Mouse (Mus musculus) kidney, adult 2 months (tissue): ENCODE measurements at regions not wholly inside any gene's neighbourhood (a gene's known extent, or its start where the extent isn't known, plus 50 kb on each side); places are given as distances from the start of the nearest gene placed in this dataset.

Experiments
- CTCF ChIP-seq: fragments of 200-500 bp; conservative IDR thresholded peaks from 2 replicates; pipeline ENCODE4 v1.5.1; 2011; ENCODE audit warnings: low read depth, mild to moderate bottlenecking, control low read depth, low read length, moderate library complexity, mixed read lengths; ENCODE audit not compliant: insufficient read depth, insufficient read length
- POLR2A ChIP-seq: fragments of 200-500 bp; IDR thresholded peaks from one replicate; pipeline ENCODE4 v1.6.1; 2011; ENCODE audit warnings: low read depth, low read length, control low read depth

DNA sequence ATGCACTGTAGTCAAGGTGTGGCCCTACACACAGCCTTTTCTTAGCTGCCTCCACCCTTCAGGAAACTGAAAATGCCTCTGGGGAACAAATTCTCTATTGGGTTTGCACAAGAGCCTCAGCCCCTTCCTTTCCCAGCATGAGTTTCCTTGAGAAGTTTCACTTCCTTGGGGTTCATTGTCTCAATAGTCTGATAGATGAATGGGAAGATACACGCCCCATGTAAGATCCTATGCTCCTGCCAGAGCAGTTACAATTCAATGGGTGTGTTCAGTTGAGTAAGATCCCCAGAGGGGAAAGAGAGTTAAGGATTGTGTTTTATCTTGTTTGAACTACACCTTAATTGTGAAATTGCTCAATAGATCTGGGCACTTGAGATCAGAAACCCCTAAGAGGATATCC lies 391.0 kb downstream of the Cypt12 start:
- TF ChIP-seq CTCF (no peak), POLR2A (no peak)
